Mouse (Mus musculus) Patski (cell line): Measurements from ENCODE around the gene Klhl26. TPM values are rescaled to one million over a fixed set of nuclear protein-coding genes. Genes with fewer than 3 reads are reported as not detected.

Experiments
- ATAC-seq: fragments of 100-300 bp; one replicate; pipeline ENCODE4 v1.8.0; 2021
- CTCF ChIA-PET: fragments of 350-600 bp; sonication (Branson Sonifier 250); formaldehyde crosslinking; loops from one replicate; lab custom pipeline; 2022; ENCODE audit warnings: inconsistent platforms; lab: Charles Lee
- POLR2A ChIA-PET: fragments of 350-600 bp; sonication (Branson Sonifier 250); formaldehyde crosslinking; loops from one replicate; lab custom pipeline; 2022; ENCODE audit warnings: antibody characterized with exemption, inconsistent platforms; lab: Charles Lee
- DNase-seq: peaks from one replicate; pipeline ENCODE4 v3.0.0-alpha.2; 2011; ENCODE audit warnings: low read depth, low spot score
- H3K27me3 ChIP-seq: fragments of 371-371 bp; one replicate; pipeline ENCODE4 v1.5.1; 2021
- CTCF ChIP-seq: fragments of 100-300 bp; IDR thresholded peaks from one replicate; pipeline ENCODE4 v1.5.1; 2021
- in situ Hi-C: fragments of 300-500 bp; cut with MboI; formaldehyde crosslinking; loops from 3 replicates; pipeline ENCODE4 v1.11.1; 2018; ENCODE audit warnings: low pct_unique_long_range_greater_than_20kb, mixed read lengths
- polyA plus RNA-seq: library from polyadenylated mRNA; unstranded; gene quantifications from one replicate; pipeline ENCODE4 v1.2.3, GENCODE M21; 2021

Klhl26 gene
- polyA plus RNA-seq, 1 experiment from 2014 or later: 27.5 TPM

GRCm38 (mm10) chr8:70415540-70416451, 61.0 kb downstream of the Klhl26 start:
- in situ Hi-C loops: no loop called here
- H3K27me3 ChIP-seq: no peaks in the 10 kb centered on the region
- no peak for TF ChIP-seq CTCF
- CTCF ChIA-PET: interaction anchor here (1.0 to 2.0 kb wide), 3 partner anchors 19 to 88 kb away, joined by 3 to 18 read pairs (median 3); no protein-coding TSS in a partner anchor
- ATAC-seq: no peak
- POLR2A ChIA-PET: interaction anchor here (0.6 to 1.1 kb wide), 3 partner anchors 9 to 134 kb away, joined by 3 to 6 read pairs (median 3); no protein-coding TSS in a partner anchor
- no peak for DNase-seq

DNA sequence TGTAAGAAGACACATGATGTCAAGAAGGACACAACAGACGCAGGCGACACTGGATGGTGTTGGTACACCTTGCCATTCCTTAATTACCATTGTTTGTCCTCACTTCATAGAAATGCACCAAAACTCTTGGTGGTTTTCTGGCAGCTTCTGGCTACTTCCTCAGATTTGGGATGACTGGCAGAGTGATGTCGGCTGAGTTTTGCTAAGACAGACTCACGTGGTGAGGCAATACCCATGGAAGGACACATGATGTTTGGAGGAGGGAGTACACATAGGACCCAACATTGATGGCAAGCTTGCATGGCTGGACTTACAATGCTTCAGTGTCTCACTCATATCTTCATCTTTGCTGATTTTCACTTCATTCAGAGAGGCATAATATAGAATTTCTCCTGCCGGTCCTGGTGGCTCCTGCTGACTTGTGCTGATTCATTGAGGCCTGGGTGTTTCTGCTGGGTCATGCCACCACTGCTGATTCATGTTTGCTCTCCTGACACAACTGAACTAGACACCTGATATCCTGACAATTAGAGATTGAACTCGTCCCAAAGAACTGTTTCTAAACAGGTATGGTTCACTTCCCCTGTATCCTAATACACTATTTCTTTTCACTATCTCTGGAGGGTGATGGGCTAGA, 62.3 kb downstream of the Klhl26 start:
- ChIA-PET CTCF (no interaction called here), POLR2A (no interaction called here)
- TF ChIP-seq CTCF: no peak
- H3K27me3 ChIP-seq: no peaks in the 10 kb centered on the region
- no peak for DNase-seq
- in situ Hi-C loops: loop anchor here (5.0 kb wide), 1 partner anchor 88 kb away; no protein-coding TSS in a partner anchor
- ATAC-seq: no peak

DNA sequence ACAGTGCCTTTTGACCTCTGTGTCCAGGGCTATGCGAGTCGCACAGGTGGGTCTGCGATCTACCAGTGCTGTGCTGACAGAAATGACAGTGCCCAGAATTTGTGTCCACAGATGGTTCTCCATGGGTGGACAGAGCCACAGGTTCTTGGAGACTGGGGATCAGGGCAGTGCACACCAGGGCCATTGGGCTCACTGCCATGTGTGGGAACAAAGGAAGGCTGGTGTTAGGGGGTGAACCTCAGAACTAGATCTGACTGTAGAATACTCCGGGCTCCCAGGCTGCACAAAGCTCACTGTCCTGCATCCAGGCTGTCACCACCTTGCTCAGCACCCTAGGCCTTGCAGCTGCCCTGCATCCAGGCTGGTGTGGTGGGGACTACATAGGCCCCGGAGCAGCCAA, 66.5 kb downstream of the Klhl26 start:
- ChIA-PET CTCF (no interaction called here), POLR2A (no interaction called here)
- in situ Hi-C loops: loop anchor here (5.0 kb wide), 1 partner anchor 92 kb away; no protein-coding TSS in a partner anchor
- no peak for TF ChIP-seq CTCF
- H3K27me3 ChIP-seq: no peaks in the 10 kb centered on the region
- ATAC-seq (no peak), DNase-seq (no peak)

DNA sequence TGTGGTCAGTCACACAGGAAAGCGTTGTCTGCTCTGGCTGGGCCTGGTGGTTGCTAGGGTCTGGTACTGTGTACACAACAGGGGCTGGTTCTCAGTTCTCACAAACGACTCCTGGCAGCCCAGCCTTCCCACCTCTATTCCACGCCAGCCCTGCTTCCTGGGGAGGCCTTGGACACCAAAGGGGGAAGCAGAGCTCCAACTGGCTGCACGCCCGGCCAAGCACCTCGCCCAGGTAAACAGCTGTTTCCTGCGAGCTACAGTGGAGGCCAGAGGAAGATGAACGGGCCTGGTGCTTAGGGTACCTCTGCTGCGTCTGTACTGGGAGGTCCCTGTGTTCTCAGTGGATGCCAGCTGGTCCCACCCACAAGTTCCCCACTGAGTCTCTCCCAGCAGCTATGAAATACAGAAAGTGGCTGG, 67.3 kb downstream of the Klhl26 start:
- ChIA-PET POLR2A (no interaction called here), CTCF (interaction anchor here (1.4 kb wide), 1 partner anchor 89 kb away, joined by 3 read pairs; no protein-coding TSS in a partner anchor)
- TF ChIP-seq CTCF: no peak
- ATAC-seq (no peak), DNase-seq (no peak)
- no peaks in the 10 kb centered on the region for H3K27me3 ChIP-seq
- in situ Hi-C loops: no loop called here

DNA sequence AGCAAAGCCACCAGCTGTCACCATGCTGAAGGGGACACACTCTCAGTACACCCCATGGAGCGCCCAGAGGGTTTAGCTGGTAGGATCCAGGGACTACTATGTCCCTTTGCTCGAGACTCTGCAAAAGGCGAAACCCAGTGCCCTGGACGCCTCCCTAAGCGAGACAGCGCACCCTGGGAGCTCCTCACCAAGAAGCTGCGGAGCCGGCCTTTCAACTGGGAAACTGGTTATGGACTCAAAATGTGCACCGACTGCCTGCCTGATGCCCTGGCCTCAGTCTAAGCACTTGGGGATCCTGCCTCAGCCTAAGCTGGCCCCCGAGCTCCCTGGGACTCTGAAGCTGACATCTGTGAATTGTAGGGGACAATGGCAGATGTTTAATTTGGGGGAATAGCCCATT, 67.7 kb downstream of the Klhl26 start:
- CTCF ChIA-PET: interaction anchor here (1.4 kb wide), 1 partner anchor 88 kb away, joined by 3 read pairs; no protein-coding TSS in a partner anchor
- H3K27me3 ChIP-seq: no peaks in the 10 kb centered on the region
- DNase-seq (no peak), ATAC-seq (no peak)
- no peak for TF ChIP-seq CTCF
- in situ Hi-C loops: no loop called here
- POLR2A ChIA-PET: interaction anchor here (1.1 kb wide), 1 partner anchor 66 kb away, joined by 3 read pairs; no protein-coding TSS in a partner anchor

DNA sequence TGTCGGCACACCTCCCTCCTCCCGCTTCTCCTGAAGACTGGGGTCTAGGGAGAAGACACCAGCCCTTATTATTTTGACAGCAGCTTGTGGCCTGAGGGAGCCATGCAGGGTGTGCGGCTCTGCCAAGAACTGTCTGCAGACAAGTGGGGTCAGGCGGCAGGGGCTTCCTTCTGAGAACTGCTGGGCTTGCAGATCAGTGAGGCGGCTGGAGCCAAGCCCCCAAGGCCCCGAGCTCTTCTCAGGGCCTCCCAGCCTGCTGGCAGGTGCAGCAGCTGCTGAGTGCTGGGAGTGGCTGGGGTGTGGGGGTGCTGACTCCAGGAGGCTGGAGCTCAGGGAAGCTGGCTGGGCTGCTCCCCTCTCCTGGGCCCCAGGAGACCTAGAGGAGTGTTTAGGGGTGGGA, 68.5 kb downstream of the Klhl26 start:
- in situ Hi-C loops: no loop called here
- no peaks in the 10 kb centered on the region for H3K27me3 ChIP-seq
- POLR2A ChIA-PET: interaction anchor here (1.1 kb wide), 1 partner anchor 65 kb away, joined by 3 read pairs; no protein-coding TSS in a partner anchor
- DNase-seq (no peak), ATAC-seq (no peak)
- CTCF ChIA-PET: interaction anchor here (1.0 kb wide), 1 partner anchor 97 kb away, joined by 5 read pairs; no protein-coding TSS in a partner anchor
- no peak for TF ChIP-seq CTCF

GRCm38 (mm10) chr8:70406427-70407069, 70.2 kb downstream of the Klhl26 start:
- ATAC-seq (no peak), DNase-seq (no peak)
- ChIA-PET POLR2A (interaction anchor here (1.2 kb wide), 1 partner anchor 10 kb away, joined by 3 read pairs; no protein-coding TSS in a partner anchor), CTCF (interaction anchor here (1.2 kb wide), 1 partner anchor 99 kb away, joined by 3 read pairs; no protein-coding TSS in a partner anchor)
- in situ Hi-C loops: no loop called here
- no peak for TF ChIP-seq CTCF
- no peaks in the 10 kb centered on the region for H3K27me3 ChIP-seq

GRCm38 (mm10) chr8:70405189-70405588, 71.6 kb downstream of the Klhl26 start:
- ChIA-PET POLR2A (no interaction called here), CTCF (no interaction called here)
- no peaks in the 10 kb centered on the region for H3K27me3 ChIP-seq
- DNase-seq: no peak
- ATAC-seq: no peak
- in situ Hi-C loops: no loop called here
- no peak for TF ChIP-seq CTCF

GRCm38 (mm10) chr8:70404212-70404611, 72.6 kb downstream of the Klhl26 start:
- in situ Hi-C loops: no loop called here
- ChIA-PET POLR2A (interaction anchor here (0.9 to 1.1 kb wide), 2 partner anchors 22 to 148 kb away, joined by 4 to 5 read pairs; no protein-coding TSS in a partner anchor), CTCF (interaction anchor here (0.7 to 1.0 kb wide), 2 partner anchors 10 to 15 kb away, joined by 3 read pairs; no protein-coding TSS in a partner anchor)
- TF ChIP-seq CTCF: no peak
- ATAC-seq: no peak
- DNase-seq: no peak
- H3K27me3 ChIP-seq: no peaks in the 10 kb centered on the region

Other genes with a start within 250 kb of the Klhl26 start
- 26.5 TPM for gene Sugp2, start 242.7 kb downstream of the Klhl26 start, polyA plus RNA-seq
- 16.4 TPM for gene Armc6, start 242.5 kb downstream of the Klhl26 start, polyA plus RNA-seq
- gene Homer3, start 194.1 kb downstream of the Klhl26 start, polyA plus RNA-seq: 67.9 TPM
- gene Ddx49, start 174.5 kb downstream of the Klhl26 start, polyA plus RNA-seq: 48.8 TPM
- gene Cope, start 174.4 kb downstream of the Klhl26 start, polyA plus RNA-seq: 259 TPM
- gene Cers1, start 161.2 kb downstream of the Klhl26 start, polyA plus RNA-seq: 2.5 TPM
- 1.1 TPM for gene Gdf1, start 147.2 kb downstream of the Klhl26 start, polyA plus RNA-seq
- 44.5 TPM for gene Upf1, start 123.7 kb downstream of the Klhl26 start, polyA plus RNA-seq
- 0.36 TPM for gene Comp, start 103.4 kb downstream of the Klhl26 start, polyA plus RNA-seq
- gene Crtc1, start 37.4 kb downstream of the Klhl26 start, polyA plus RNA-seq: 12.0 TPM
- 0.09 TPM for gene Tmem59l, start 10.4 kb upstream of the Klhl26 start, polyA plus RNA-seq
- gene Crlf1, start 16.2 kb upstream of the Klhl26 start, polyA plus RNA-seq: 29.4 TPM
- 93.9 TPM for gene Rex1bd, start 29.8 kb upstream of the Klhl26 start, polyA plus RNA-seq
- gene Uba52, start 33.8 kb upstream of the Klhl26 start, polyA plus RNA-seq: 662 TPM
- 278 TPM for gene Fkbp8, start 50.8 kb upstream of the Klhl26 start, polyA plus RNA-seq
- gene Kxd1, start 51.0 kb upstream of the Klhl26 start, polyA plus RNA-seq: 81.4 TPM
- gene Ell, start 62.5 kb upstream of the Klhl26 start, polyA plus RNA-seq: 26.1 TPM
- 6.4 TPM for gene Isyna1, start 117.4 kb upstream of the Klhl26 start, polyA plus RNA-seq
- 253 TPM for gene Ssbp4, start 131.9 kb upstream of the Klhl26 start, polyA plus RNA-seq
- gene Lrrc25, start 139.2 kb upstream of the Klhl26 start, polyA plus RNA-seq: 0.04 TPM
- 354 TPM for gene Gdf15, start 155.5 kb upstream of the Klhl26 start, polyA plus RNA-seq
- 116 TPM for gene Pgpep1, start 183.4 kb upstream of the Klhl26 start, polyA plus RNA-seq
- 189 TPM for gene Lsm4, start 196.3 kb upstream of the Klhl26 start, polyA plus RNA-seq
- gene Jund, start 222.0 kb upstream of the Klhl26 start, polyA plus RNA-seq: 376 TPM
- 0.06 TPM for gene Iqcn, start 226.5 kb upstream of the Klhl26 start, polyA plus RNA-seq
- gene Gm3336, start 241.6 kb upstream of the Klhl26 start, polyA plus RNA-seq: 1.1 TPM
- gene Pde4c, start 246.8 kb upstream of the Klhl26 start, polyA plus RNA-seq: 15.0 TPM